Mouse (Mus musculus) ES-E14 (cell line): ENCODE results near the gene Pou2f2. TPM values are rescaled to one million over a fixed set of nuclear protein-coding genes. Genes with fewer than 3 reads are reported as not detected.

Experiments
- DNase-seq: peaks from one replicate; pipeline ENCODE4 v3.0.0-alpha.2; 2013; ENCODE audit warnings: low read depth, low spot score
- H3K27ac ChIP-seq: 2 replicates; pipeline ENCODE4 v1.5.1; 2012; ENCODE audit warnings: low read depth, mild to moderate bottlenecking, low read length, moderate library complexity, mixed read lengths; ENCODE audit not compliant: poor library complexity, insufficient read depth, severe bottlenecking
- H3K36me3 ChIP-seq: 2 replicates; pipeline ENCODE4 v1.6.1; 2012; ENCODE audit warnings: mild to moderate bottlenecking, low read length, moderate library complexity, mixed read lengths; ENCODE audit not compliant: control insufficient read depth, poor library complexity, insufficient read depth, severe bottlenecking
- H3K4me1 ChIP-seq, 2 experiments: fragments of 150-350 bp in 1 of 2; sonication (generic) in 1 of 2; 2 replicates each; pipeline ENCODE4 v1.6.1; 2012; ENCODE audit warnings: low read length in 2 of 2, mild to moderate bottlenecking in 1 of 2, mixed read lengths in 1 of 2; ENCODE audit not compliant: control insufficient read depth in 2 of 2, insufficient read depth in 2 of 2, poor library complexity in 1 of 2
- H3K4me3 ChIP-seq, 2 experiments: fragments of 150-350 bp in 1 of 2; sonication (generic) in 1 of 2; 2 replicates each; pipeline ENCODE4 v1.5.1; 2012; ENCODE audit warnings: low read length in 2 of 2, low read depth in 1 of 2, mild to moderate bottlenecking in 1 of 2, mixed read lengths in 1 of 2; ENCODE audit not compliant: insufficient read depth in 1 of 2, poor library complexity in 1 of 2, severe bottlenecking in 1 of 2
- H3K9ac ChIP-seq: 2 replicates; pipeline ENCODE4 v1.6.1; 2012; ENCODE audit warnings: low read depth, mild to moderate bottlenecking, low read length, mixed read lengths; ENCODE audit not compliant: poor library complexity, insufficient read depth, severe bottlenecking
- H3K9me3 ChIP-seq: fragments of 150-350 bp; sonication (generic); 2 replicates; pipeline ENCODE4 v1.6.1; 2012; ENCODE audit warnings: low read depth, mild to moderate bottlenecking, low read length; ENCODE audit not compliant: control insufficient read depth, insufficient read depth
- CHD2 ChIP-seq: IDR thresholded peaks from 2 replicates; pipeline ENCODE4 v1.6.1; 2014; ENCODE audit warnings: mild to moderate bottlenecking, low read depth, low read length, inconsistent platforms
- HCFC1 ChIP-seq: IDR thresholded peaks from 2 replicates; pipeline ENCODE4 v1.6.1; 2012; ENCODE audit warnings: low read length, inconsistent platforms, borderline replicate concordance; ENCODE audit not compliant: insufficient read depth
- MAFK ChIP-seq: IDR thresholded peaks from 2 replicates; pipeline ENCODE4 v1.6.1; 2014; ENCODE audit warnings: mild to moderate bottlenecking, low read depth, low read length, inconsistent platforms; ENCODE audit not compliant: insufficient read depth
- ZC3H11A ChIP-seq: IDR thresholded peaks from 2 replicates; pipeline ENCODE4 v1.6.1; 2012; ENCODE audit warnings: low read depth, mild to moderate bottlenecking, inconsistent platforms, low read length, borderline replicate concordance
- ZNF384 ChIP-seq: IDR thresholded peaks from 2 replicates; pipeline ENCODE4 v1.6.1; 2012; ENCODE audit warnings: low read depth, low read length, inconsistent platforms
- in situ Hi-C, 2 experiments: fragments of 600-800 bp; cut with MboI; formaldehyde crosslinking; loops; one replicate each; pipeline ENCODE4 v1.15.1; 2025; ENCODE audit warnings: low sequenced_read_pairs in 2 of 2, inconsistent platforms in 1 of 2; ENCODE audit not compliant: unreplicated experiment in 2 of 2
- total RNA-seq: library from RNA; depleted of rRNA; stranded (reverse); fragments of 300-350 nt; gene quantifications from 2 replicates; pipeline ENCODE4 v1.2.3, GENCODE M21; 2012; rRNA removed

The Pou2f2 gene
- total RNA-seq, 1 experiment: 2.4 TPM

- no peaks in the 10 kb centered on the region; the same call in 1 of the 2 replicates for H3K36me3 ChIP-seq
- no peaks in the 10 kb centered on the region for H3K9me3 ChIP-seq
- no peak for TF ChIP-seq HCFC1
- no peak for TF ChIP-seq ZC3H11A
- TF ChIP-seq MAFK: no peak
- TF ChIP-seq CHD2: no peak
- TF ChIP-seq ZNF384: no peak
- in situ Hi-C loops: no loop called here
- peaks cover 3 to 11% of the 10 kb centered on the region in 2 experiments; a peak in 1 of 4 replicates for H3K4me1 ChIP-seq
- H3K4me3 ChIP-seq: no peak overlapping the region
- H3K27ac ChIP-seq: no peak overlapping the region
- no peak overlapping the region for H3K9ac ChIP-seq
- no peak for DNase-seq
These were observed 137.6 kb downstream of the Pou2f2 start for GRCm38 (mm10) chr7:25041921-25042320.

Other genes starting within 250 kb of the Pou2f2 start
- not detected in 2 replicates for gene Gm4881, start 235.2 kb downstream of the Pou2f2 start, total RNA-seq
- gene Rabac1, start 207.0 kb downstream of the Pou2f2 start, total RNA-seq: 212 and 328 TPM in 2 replicates
- gene Atp1a3, start 173.8 kb downstream of the Pou2f2 start, total RNA-seq: 21.2 and 37.0 TPM in 2 replicates
- 10.0 and 10.7 TPM in 2 replicates for gene Grik5, start 107.4 kb downstream of the Pou2f2 start, total RNA-seq
- 15.1 and 18.9 TPM in 2 replicates for gene Zfp574, start 107.2 kb downstream of the Pou2f2 start, total RNA-seq
- 22.8 and 31.3 TPM in 2 replicates for gene Dedd2, start 40.9 kb upstream of the Pou2f2 start, total RNA-seq
- 5.0 and 5.2 TPM in 2 replicates for gene Zfp526, start 41.7 kb upstream of the Pou2f2 start, total RNA-seq
- 38.2 and 38.5 TPM in 2 replicates for gene Gsk3a, start 58.1 kb upstream of the Pou2f2 start, total RNA-seq
- 82.2 and 87.1 TPM in 2 replicates for gene Erf, start 71.0 kb upstream of the Pou2f2 start, total RNA-seq
- gene Cic, start 88.0 kb upstream of the Pou2f2 start, total RNA-seq: 68.4 and 72.4 TPM in 2 replicates
- 76.5 and 83.2 TPM in 2 replicates for gene Pafah1b3, start 118.3 kb upstream of the Pou2f2 start, total RNA-seq
- gene Prr19, start 121.7 kb upstream of the Pou2f2 start, total RNA-seq: 4.3 and 5.7 TPM in 2 replicates
- gene Tmem145, start 126.4 kb upstream of the Pou2f2 start, total RNA-seq: 1.2 and 1.7 TPM in 2 replicates
- gene Megf8, start 137.4 kb upstream of the Pou2f2 start, total RNA-seq: 47.5 and 69.9 TPM in 2 replicates
- not detected in 2 replicates for gene Cnfn, start 190.0 kb upstream of the Pou2f2 start, total RNA-seq
- 3.8 and 4.7 TPM in 2 replicates for gene Lipe, start 219.0 kb upstream of the Pou2f2 start, total RNA-seq
- 0.31 TPM in 1 of 2 replicates, not detected in the other for gene Cxcl17, start 233.2 kb upstream of the Pou2f2 start, total RNA-seq